Mouse (Mus musculus): Measurements from ENCODE around the gene Gdpd1. TPM values are rescaled to one million over a fixed set of nuclear protein-coding genes. Genes with fewer than 3 reads are reported as not detected.

Gene Gdpd1
- total and polyA plus RNA-seq, 2 experiments from 2014 or later: 12.6 to 31.8 TPM

GRCm38 (mm10) chr11:86984990-86985389 lies 88.9 kb downstream of the Gdpd1 start:
- WGBS: 35% methylated on average over 3 of the region's 3 CpGs
- H3K4me2 ChIP-seq (ENCODE audit: low read depth, low read length): no peak overlapping the region

More at GRCm38 (mm10) chr11:86984990-86985389, 88.9 kb downstream of the Gdpd1 start:
- ATAC-seq (ENCODE audit: insufficient read depth, low read depth) (no peak), DNase-seq (ENCODE audit: low spot score) (no peak)
- H3K36me3 ChIP-seq (replicated peaks; ENCODE audit: control insufficient read depth, insufficient read depth, low read length): peaks cover 6% of the 10 kb centered on the region; the same call in 1 of the 2 replicates
- no peaks in the 10 kb centered on the region for H3K27me3 ChIP-seq (ENCODE audit: control insufficient read depth, insufficient read depth, low read length)
- H3K4me1 ChIP-seq (ENCODE audit: control insufficient read depth, insufficient read depth): peaks cover 58% of the 10 kb centered on the region
- H3K9me3 ChIP-seq (replicated peaks; ENCODE audit: control insufficient read depth, low read length): no peaks in the 10 kb centered on the region
- no peak overlapping the region for H3K4me3 ChIP-seq (ENCODE audit: low read depth, low read length)
- TF ChIP-seq EP300 (IDR thresholded peaks at IDR 0.05; ENCODE audit: low read depth) (no peak), CTCF (IDR thresholded peaks at IDR 0.05; ENCODE audit: low read depth) (no peak)
- H3K27ac ChIP-seq (ENCODE audit: low read depth): no peak overlapping the region
- no peak overlapping the region for H3K9ac ChIP-seq (replicated peaks; ENCODE audit: low read depth, low read length)

MicroRNA genes within 50 kb of the gene (microRNA counts, 519-probe panel; counts per million panel counts)
- 7,042 counts per million, percentile 84 among the panel's probes with 10 or more counts for microRNA mmu-miR-301a

Small RNAs within 50 kb of the gene (microRNA-seq; reads per million reads assigned to microRNA genes)
- 2,252 reads per million, percentile 86 among the genes with 10 or more reads in this experiment for gene Mir301

Other genes starting within 250 kb of the Gdpd1 start
- 16.3 and 18.4 TPM in 2 replicates for gene Ypel2, start 80.4 kb downstream of the Gdpd1 start, total RNA-seq (2014; rRNA removed; ENCODE audit: low replicate concordance)
- gene Ypel2, start 80.4 kb downstream of the Gdpd1 start, polyA plus RNA-seq (2015; fragmentation: Nextera tagmentation; extraction: Ambion mirVana): 16.1 and 17.8 TPM in 2 replicates
- gene Smg8, start 12.7 kb upstream of the Gdpd1 start, total RNA-seq (2014; rRNA removed; ENCODE audit: low replicate concordance): 16.6 and 25.1 TPM in 2 replicates
- 7.7 and 9.3 TPM in 2 replicates for gene Smg8, start 12.7 kb upstream of the Gdpd1 start, polyA plus RNA-seq (2015; fragmentation: Nextera tagmentation; extraction: Ambion mirVana)
- gene Prr11, start 34.6 kb upstream of the Gdpd1 start, total RNA-seq (2014; rRNA removed; ENCODE audit: low replicate concordance): 1.1 and 3.3 TPM in 2 replicates
- gene Prr11, start 34.6 kb upstream of the Gdpd1 start, polyA plus RNA-seq (2015; fragmentation: Nextera tagmentation; extraction: Ambion mirVana): 1.3 and 1.7 TPM in 2 replicates
- 19.7 and 28.9 TPM in 2 replicates for gene Ska2, start 35.2 kb upstream of the Gdpd1 start, total RNA-seq (2014; rRNA removed; ENCODE audit: low replicate concordance)
- gene Ska2, start 35.2 kb upstream of the Gdpd1 start, polyA plus RNA-seq (2015; fragmentation: Nextera tagmentation; extraction: Ambion mirVana): 25.8 and 25.9 TPM in 2 replicates
- 10.8 and 14.7 TPM in 2 replicates for gene Trim37, start 53.0 kb upstream of the Gdpd1 start, total RNA-seq (2014; rRNA removed; ENCODE audit: low replicate concordance)
- gene Trim37, start 53.0 kb upstream of the Gdpd1 start, polyA plus RNA-seq (2015; fragmentation: Nextera tagmentation; extraction: Ambion mirVana): 5.8 and 7.5 TPM in 2 replicates